Mouse (Mus musculus) skeletal muscle tissue, adult 2 months (tissue): ENCODE measurements at regions not wholly inside any gene's neighbourhood (a gene's known extent, or its start where the extent isn't known, plus 50 kb on each side); places are given as distances from the start of the nearest gene placed in this dataset.
A peak's percentile ranks its signal among the peaks of the same experiment; 100 is the strongest.

Experiments
- DNase-seq: peaks from one replicate; pipeline ENCODE4 v3.0.0-alpha.2; 2012; ENCODE audit warnings: low read depth, low spot score

DNA sequence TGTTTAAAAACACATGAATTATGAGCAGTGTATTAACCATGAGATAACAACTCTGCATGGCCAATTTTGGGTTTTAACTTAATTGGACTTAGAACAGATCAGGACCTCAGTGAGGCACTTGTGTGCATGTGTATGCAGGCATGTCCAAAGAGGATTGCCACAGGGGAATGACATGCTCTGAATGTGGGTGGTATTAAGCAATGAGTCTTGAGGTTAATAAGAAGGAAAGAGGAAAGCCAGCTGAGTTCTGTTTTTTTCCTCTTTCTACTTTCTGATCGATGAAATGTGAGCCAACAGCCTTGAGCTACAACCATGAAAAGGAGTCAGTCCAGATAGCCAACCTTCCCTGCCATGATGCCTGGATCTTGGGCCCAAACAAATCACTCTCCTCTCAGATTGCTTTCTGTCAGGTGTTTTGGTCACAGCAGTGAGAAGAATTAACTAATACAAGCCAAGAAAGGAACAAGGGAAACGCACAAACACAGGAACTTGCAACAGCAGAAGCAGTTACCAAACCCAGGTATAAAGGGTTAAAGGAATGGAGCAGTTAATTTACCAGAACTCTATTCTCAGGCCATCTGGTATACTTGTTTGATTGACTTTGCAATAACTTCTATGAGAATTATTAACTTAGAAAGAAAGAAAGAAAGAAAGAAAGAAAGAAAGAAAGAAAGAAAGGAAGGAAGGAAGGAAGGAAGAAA is 243.3 kb upstream of the Mmadhc start:
- DNase-seq: peak; percentile 32

DNA sequence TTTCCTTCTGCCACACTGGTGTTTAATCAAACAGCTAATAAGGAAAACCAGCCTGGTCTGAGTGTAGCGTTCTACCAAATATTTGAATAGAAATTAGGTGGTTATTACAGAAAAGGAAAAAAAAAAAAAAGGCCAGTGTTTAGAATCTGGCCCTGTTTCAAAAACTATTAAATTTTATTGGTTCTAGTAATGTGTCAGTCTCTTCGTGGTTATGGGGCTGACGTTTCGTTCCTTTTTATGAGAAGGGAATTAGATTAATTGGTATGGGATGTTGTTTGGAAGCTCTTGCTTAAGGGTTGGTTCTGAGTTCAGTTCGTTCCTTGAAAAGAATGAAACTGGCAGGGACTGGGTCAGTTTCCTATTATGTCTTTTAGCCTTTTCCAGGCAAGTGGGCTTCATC is 241.5 kb upstream of the Mmadhc start:
- DNase-seq: no peak

DNA sequence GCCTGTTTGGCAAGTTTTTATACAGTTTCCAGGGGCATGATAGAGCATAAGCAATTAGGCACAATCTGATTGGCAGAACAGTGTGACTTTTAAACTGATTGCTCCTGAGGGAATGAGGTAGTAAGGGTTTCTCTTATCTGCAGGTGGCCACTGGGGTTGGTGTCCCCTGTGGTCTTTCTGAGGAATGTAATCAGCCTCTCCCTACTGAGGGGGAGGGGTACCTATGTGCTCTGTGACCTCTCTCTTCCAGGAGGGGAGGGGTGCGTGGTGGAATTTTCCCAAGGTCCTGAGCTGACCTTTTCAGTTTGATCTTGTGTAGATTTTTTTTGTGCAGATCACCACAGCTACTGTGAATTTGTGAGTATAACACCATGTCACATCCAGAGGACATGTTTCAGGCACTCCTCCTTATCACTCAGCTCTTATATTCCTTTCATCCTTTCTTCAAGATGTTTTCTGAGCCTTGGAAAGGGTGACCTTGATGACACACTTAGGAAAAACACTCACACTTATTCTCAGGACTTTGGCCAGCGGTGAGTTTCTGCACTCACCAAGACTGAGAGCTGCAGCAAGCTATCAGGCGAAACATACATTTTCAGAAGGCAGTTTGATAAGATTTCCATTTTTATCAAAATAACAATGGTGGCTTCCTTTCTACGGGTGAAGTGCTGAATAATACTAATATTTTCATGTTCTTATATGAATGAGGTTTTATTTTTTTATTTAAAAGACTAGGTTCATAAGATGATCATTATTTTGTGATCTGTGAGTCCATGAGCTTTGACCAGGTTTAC is 238.7 kb upstream of the Mmadhc start:
- no peak for DNase-seq

DNA sequence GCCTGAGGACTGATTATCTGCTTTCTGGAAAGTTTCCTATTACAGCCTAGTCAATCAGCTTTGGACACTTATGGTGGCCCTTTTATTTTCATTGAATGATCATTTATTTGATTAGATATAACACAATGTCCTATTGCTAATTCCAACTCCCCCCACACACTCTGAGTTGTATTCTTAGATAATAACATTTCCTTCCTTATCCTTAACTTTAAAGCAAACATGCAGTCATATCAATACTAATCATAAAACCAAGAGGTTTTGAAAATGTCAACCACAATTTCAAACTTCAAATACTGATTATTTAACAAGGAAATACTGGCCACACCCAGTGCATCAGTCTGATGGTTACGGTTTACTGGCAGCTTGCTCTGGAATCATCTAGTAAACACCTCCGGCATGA is 237.1 kb upstream of the Mmadhc start:
- DNase-seq: no peak

DNA sequence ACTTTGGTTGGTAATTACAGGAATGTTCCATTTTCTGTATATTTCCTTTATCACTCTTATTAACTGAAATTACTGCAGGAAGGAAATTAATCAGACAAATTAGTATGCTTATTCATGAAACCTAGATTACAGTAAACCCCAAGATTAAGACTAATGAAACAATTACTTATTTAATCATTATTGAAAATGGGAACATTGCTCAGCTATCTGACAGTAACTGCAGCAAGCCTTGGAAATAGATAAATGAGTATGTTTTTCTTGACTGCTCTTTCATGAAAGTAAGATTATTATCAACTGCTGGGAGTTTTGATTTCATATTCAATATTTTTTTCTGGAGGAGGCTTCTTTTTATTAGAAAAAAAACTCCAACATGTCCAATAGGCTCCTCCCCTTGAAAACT is 230.8 kb upstream of the Mmadhc start:
- no peak for DNase-seq

DNA sequence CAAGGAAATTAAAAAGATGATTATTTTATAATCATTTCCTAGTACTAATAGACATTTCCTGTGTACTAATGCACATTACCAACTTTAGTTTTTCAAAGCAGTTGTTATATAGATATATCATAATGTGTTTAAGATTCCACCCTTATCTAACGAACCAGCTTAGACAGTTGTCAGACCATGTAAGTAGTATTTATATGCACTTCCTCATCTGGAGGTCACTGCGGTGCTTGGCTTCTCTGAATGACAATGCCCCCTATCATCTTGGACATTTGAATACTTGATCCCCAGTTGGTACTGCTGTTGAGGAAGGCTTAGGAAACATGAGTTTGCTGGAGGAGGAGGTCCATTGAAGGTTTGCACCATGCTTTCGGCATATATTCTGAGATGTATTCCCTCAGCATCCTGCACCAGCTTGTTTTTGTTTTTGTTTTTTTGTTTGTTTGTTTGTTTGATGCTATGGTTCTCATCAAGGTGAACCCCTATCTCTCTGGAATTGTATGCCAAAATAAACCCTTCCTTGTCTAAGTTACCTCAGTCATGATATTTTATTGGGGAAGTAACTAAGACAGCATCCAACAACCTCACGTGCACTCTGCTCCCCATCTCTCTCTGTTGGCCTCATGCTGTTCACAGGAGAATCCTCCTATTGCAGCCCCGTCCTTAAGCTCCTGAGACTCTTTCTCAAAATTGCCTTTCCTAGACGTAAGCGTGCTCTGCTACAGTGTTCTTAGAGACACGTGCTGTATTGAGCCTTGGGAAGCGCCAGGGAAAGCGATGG is 228.4 kb upstream of the Mmadhc start:
- DNase-seq: no peak

DNA sequence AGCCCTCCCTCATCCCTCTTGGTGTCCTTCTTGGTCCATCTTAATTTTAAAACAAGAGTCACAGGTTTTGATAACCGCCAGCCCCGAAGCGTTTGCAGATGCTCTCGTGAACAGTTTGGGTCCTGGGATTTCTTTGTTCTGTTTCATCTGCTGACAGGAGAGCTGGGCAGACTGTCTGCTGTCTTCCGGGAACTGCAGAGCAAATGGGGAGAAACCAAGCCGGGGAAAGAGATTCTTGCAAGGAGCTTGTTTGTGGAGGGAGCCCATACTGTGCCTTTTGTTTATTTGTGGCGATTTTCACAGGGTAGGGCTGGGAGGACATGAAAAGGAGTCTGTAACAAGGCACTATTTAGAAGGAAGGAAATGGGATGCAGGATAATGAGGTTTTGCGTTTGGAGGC is 223.6 kb upstream of the Mmadhc start:
- DNase-seq: no peak

DNA sequence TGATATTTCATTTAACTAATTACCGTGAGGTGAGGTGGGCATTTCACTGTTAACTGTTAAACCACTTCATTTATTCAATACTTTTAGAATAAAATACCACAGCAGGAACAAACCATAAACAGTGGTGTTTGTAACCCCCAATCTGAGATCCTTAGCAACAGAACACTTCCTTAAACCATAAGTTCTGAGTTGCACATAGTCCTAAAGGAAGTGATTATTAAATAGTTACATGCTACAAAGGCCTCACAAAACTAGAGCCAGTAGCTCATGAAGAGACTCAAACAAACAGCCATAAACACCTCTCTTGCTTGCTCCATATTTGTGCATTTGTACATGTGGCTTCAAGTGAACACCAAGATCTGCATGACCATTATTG is 222.5 kb upstream of the Mmadhc start:
- no peak for DNase-seq

DNA sequence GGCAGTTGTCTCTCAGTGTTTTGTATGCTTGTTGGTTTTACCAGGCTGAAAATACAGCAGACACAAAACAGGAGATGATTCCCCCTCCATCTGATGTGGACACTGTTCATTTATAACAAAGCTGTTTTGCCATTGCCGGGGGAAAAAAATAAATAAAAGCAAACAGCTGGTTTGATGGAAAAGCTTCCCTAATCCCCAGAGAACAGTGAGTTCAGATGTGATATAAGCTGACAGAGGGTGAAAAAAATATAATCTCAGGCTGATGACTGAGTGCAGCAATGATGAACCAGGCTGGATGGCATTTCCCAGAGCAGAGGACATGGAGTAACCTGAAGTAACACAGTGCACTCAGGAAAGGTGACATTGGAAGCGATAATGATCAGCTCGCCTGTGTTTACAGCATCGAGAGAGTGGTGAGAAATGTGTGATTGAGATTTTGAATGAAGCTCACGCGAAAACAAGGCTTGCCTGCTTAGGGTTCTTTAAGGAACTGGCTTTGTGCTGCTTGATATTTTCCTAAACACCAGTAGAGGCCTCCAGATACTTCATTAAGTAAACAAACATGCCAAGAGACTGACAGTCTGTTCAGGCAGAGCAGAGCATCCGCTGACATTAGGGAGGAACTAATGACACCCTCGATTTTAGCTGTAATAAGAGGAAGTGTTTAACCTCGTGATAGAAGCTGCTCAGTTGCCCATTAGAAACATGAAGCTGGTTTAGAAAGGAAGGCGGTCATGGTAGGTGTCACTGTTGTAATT is 221.9 kb upstream of the Mmadhc start:
- peak; percentile 26 for DNase-seq

DNA sequence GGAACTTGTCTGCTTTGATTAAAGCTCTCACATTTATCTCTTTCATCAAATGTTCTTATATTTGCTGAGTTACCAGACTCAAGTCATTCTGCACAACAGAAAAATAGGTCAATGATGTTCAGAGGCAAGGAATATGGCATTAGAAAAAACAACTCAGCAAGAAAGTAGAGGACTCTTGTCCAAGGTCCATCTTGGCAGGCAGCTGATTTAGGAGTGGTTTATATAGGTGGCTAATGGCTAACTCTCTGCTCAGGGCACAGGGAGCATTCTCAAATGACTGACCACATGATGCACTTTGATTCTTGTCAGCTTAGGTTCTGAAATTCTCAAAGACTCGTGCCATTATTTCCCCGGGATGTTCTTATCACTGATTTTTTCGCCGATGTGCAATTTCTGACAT is 216.7 kb upstream of the Mmadhc start:
- DNase-seq: no peak

DNA sequence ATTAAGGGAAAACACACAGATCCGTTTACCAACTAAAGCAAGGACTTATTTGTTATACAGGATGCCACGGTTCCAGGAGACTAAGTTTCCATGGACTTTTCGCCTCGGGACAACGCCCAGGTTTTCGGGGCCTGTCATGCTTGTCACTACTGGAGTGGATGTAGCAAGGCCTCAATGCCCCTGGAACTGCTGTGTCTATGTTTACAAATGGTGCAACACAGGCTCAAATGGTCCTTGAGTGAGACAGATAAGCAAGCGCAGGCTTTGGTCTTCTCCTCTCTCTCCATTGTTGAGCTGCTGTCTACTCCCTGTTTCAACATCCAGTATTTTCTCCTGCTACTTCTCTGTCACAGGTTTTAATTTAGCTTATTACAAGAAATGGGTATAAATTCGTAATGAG is 202.1 kb upstream of the Mmadhc start:
- no peak for DNase-seq

DNA sequence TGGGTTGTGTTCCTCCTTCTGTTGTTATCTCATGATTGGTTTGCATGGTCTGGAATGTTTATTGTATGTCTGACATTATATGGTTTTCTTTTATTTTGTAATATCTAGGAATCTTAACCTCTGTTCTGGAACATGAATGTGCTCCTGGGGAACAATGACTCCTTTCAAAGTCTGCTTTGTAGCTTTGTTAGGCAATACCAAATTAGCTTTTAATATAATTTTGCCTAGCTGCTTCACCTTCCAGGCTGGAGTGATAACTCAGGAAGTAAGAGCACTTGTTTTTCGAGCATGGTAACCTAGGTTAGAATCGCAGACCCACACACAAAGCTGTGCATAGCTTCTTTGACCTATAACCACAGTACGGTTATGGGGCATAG is 199.4 kb upstream of the Mmadhc start:
- no peak for DNase-seq

DNA sequence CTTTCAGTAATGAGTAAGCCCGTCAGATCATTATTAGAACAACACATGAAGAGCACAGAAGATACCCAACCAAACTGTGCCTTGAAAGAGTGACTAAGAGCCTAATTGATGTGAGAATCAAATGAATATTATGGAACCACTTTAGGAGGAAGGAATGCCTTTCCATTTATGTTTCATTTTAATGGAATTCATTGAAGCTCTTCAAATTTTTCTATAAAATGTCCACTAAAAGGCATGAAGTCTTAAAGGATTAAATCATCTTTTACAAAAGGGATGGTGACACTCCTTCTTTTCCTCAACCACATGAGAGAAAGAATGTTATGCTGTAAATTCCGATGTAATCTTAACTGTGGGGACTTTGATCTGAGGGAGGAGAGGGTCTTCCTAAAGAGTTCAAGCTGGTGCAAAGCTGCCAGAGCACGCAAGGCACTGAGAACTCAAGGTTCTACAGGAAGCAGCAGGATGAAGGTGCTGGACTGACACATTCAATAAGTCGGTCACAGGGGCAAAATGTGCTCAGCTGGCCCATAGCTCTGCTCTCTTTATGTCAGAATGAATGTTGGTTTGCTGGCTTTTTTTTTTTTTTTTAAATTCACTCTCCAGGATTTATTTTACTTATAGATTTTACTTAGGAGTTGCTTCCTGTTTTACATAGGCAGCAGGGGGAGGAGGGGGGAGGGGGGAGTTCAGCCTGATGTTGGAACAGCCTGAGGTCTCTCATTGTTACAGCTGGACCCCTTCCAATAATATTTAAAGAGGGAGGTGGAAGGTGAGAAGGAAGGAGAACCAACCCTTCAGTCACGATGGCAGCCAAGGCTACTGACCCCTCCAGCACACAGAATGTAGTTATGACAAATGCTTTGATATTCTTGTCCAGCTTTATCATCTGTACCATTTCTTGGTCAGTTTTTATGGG is 198.8 kb upstream of the Mmadhc start:
- DNase-seq: no peak

DNA sequence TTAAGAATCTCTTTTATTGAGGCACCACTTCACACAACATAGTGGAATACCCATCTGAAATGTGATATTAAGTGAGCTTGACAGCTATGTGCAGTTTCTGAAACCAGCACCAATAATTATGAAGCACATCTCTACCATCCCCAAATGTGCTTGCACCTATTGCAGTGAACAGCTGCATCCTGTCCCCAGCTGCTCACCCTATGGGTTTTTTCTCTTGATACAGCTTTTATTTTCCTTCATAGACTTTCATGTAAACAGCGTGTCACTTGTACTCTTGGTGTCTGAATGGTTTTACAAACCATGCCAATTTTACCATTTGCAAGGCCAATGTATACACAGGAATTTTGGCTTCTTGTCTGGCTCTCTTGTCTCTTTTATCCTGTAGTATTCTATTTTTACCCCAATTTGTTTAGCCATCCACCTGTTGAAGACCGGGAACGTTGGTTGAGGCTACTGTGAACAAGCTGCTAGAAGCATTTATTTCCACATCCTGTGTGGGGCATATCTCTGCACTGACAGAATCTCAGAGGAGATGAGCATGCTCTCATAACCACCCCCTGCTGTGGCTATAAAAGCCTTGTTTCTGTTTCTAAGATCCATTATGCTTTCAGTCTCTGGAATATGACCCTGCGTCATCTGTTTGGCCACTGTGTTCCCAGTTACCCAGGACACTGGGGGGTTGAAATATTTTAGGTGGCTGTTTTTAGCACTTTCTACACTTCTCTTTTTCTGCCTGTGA is 197.2 kb upstream of the Mmadhc start:
- DNase-seq: peak; percentile 13

DNA sequence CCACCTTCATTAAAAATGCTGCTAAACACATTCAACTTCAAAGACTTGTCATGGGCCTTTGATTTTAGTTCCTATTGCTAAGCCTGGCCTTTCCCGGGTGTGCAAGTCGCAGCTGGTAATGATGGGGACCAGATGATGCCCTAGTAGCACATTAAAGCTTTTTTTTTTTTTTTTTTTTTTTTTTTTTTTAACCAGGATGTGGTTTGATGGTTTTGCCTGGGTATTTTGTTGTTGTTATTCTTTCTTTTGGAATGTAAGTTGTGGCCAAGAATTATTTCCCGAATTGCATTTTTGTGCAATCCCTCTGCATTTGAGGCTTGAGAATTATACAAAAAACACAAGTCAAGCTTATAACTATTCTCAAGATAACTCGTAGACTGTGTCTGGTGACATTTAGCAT is 167.2 kb upstream of the Mmadhc start:
- no peak for DNase-seq

DNA sequence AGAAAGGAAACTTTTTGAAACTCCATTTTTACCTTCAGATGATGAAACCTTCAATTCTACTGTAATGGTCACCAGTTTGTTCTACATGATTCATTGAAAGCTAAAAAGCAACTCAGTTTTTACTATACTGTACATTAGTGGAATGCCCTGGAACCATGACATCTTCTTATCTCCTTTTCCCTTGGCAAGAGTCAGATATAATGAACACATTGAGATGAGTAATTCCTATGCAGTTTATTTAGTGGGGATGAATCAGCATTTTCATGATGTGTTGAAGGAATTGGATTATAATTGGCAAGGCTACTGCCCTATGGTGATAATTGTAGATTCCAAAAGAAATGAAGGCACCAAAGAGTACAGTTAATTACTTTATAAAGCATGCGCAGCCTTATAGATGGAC is 165.8 kb upstream of the Mmadhc start:
- no peak for DNase-seq

DNA sequence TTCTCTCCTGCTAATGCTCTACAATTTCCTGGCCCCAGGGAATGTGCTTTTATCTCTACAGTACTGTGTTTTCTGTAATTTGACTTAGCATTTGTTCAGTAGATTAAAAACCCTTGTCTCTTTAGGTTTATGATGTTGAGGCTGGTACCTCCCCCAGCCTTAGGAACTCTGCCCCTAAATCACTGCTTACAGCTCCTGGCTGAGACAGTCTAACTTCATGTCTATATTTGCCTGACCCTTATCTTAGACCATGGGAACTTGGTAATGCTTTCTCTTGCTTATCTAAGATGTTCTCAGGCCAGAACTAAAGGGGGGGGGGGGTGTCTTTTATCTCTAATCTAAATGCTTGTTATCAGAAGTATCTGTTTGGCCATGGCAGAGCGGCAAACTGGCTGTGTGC is 160.1 kb upstream of the Mmadhc start:
- DNase-seq: no peak

DNA sequence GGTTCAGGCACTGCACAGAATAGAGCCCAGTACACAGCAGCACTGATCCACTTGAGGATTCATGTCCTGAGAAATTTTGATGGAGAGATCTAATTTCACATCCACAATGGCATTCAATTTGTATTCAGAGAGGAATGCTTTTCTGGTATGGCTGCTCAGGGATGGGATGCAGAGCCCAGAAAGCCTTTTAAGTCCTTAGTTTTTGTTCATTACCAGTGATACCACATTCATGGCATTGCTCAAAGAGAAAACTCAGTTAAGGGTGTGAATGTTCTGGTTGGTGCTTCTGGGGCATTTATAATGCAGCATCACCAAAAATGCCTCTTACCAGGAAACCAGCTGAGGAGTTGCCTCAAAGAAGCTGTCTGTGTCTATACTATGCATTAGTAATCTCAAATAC is 151.5 kb upstream of the Mmadhc start:
- DNase-seq: no peak

DNA sequence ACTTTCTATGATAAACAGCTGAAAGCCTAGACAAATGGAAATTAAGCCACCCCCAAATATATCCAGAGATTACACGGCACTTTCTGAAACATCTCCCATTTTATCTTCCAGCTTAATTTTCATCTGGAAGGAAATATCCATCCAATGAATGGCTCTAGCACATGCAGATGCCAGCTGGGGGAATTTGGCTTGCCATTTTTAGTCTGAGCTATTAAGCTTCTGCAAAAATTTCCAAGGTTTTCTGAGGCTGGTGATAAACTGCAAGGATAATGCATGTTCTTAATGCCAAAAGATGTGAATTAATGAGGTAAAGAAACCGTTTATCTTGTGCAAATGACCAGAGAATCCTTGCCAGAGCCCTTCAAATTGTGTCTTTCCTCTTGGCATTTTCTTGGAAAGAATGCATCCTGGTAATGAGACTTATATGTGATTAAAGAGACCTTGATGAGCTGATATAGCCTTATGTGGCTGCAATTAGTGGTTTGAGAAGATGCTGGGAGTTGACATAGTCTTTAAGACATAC is 149.4 kb upstream of the Mmadhc start:
- no peak for DNase-seq

DNA sequence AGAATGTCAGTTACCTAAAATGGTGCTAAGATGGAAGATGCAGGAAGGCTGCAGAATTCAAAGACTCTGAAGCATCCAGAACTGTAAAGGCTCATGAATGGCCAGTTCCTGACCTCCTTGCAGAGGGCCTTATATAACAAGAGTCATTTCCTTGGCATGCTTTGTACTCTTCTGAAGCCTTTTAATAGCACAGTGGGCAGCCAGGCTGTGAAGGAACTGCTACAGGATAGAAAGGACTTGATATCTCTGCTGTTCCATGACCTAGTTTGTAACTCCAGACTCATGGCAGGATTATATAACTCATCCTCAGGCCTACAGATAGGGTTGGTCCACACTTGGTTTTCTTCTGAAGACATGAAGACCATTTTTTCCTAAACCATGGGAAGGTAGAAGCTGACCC is 143.7 kb upstream of the Mmadhc start:
- DNase-seq: peak; percentile 23
